Mouse (Mus musculus) liver, embryonic 14.5 days (tissue): ENCODE measurements around the gene Acbd4.

ENCODE experiments used
- CTCF ChIP-seq: IDR thresholded peaks from 2 replicates; pipeline ENCODE4 v1.5.1; 2016; ENCODE audit warnings: antibody characterized with exemption, low read depth, control low read depth
- EP300 ChIP-seq: IDR thresholded peaks from 2 replicates; pipeline ENCODE4 v1.6.1; 2016; ENCODE audit warnings: antibody characterized with exemption, low read depth

DNA sequence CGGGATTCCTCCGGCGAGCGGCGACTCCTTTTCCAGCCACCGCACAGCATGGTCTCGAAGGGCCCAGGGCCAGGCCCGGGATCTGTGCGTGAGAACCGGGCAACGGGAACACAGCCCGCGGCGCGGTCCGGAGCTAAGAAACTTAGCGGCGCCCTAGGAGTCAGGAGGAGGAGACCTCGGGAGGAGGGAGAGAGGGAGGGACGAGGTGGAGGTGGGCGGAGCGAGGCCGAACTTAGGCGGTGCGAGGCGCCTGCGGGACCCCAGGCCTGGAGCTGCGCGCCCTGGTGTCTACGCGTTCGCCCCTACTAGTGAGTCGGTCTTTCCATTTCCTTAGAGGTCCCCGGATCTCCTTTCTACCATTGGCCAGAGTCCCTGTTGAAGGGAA, at the start of gene Acbd4, which contains the start of gene Plcd3:
- TF ChIP-seq EP300 (no peak), CTCF (no peak)
